Mouse (Mus musculus) megakaryocyte, embryonic 14.5 days (primary cell): Measurements from ENCODE around the gene Gm4307.
"Not testable (repeated sequence)": the region's sequence is repeated elsewhere in the genome, so short reads cannot be mapped to it uniquely, and the experiment has no call there.

Source experiments
- FLI1 ChIP-seq: IDR thresholded peaks from 2 replicates; pipeline ENCODE4 v1.6.1; 2012; ENCODE audit warnings: low read length, inconsistent platforms, mixed read lengths
- GATA1 ChIP-seq: IDR thresholded peaks from 3 replicates; pipeline ENCODE4 v1.6.1; 2012; ENCODE audit warnings: mixed read lengths, low read length, inconsistent platforms, borderline replicate concordance

GRCm38 (mm10) chr10:100382460-100382859 lies 21.3 kb downstream of the Gm4307 start, which contains the start of gene Gm4312:
- not testable (repeated sequence) for TF ChIP-seq GATA1, FLI1
